Mouse (Mus musculus): ENCODE measurements around the gene Ltb. TPM values are rescaled to one million over a fixed set of nuclear protein-coding genes. Genes with fewer than 3 reads are reported as not detected.

Gene Ltb
- polyA plus RNA-seq, 1 experiment = 358 TPM

DNA sequence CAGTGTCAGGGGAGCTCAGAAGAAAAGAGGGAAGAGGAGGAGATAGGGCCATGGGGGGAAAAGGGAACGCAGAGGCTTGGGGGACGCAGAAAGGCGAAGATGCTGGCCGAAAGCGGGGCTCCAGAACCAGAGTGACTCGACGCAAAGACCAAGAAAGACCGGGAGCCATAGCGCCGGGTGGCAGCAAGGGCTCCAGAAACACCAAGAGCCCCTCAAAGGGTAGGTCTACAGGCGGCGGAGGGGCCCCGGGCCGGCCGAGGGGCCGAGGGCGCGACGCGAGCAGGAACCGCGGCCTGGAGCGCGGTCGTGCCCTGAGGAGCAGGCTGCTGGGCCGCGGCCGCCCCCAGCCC is 30.0 kb upstream of the Ltb start:
- TF ChIP-seq CTCF (IDR thresholded peaks at IDR 0.05; ENCODE audit: borderline replicate concordance, control insufficient read depth, extremely low read depth, insufficient read depth, low read length, poor library complexity) (no peak), POLR2A (IDR thresholded peaks at IDR 0.05; ENCODE audit: control insufficient read depth, extremely low read depth, insufficient read depth, low read length, poor library complexity) (no peak)
- under 1% methylated on average over 28 of the region's 28 CpGs for WGBS
- Histone ChIP-seq H3K4me1 (replicated peaks; ENCODE audit: control insufficient read depth, insufficient read depth, low read length) (peaks cover 16% of the 10 kb centered on the region), H3K27ac (ENCODE audit: control insufficient read depth, insufficient read depth, low read length) (peak overlapping the region; percentile 80), H3K4me3 (ENCODE audit: control insufficient read depth, insufficient read depth, low read length) (peak overlapping the region; percentile 90), H3K36me3 (ENCODE audit: control insufficient read depth, insufficient read depth, low read length) (peaks cover 26% of the 10 kb centered on the region), H3K27me3 (ENCODE audit: control insufficient read depth, insufficient read depth, low read length) (no peaks in the 10 kb centered on the region)
- peak; percentile 33 for DNase-seq

DNA sequence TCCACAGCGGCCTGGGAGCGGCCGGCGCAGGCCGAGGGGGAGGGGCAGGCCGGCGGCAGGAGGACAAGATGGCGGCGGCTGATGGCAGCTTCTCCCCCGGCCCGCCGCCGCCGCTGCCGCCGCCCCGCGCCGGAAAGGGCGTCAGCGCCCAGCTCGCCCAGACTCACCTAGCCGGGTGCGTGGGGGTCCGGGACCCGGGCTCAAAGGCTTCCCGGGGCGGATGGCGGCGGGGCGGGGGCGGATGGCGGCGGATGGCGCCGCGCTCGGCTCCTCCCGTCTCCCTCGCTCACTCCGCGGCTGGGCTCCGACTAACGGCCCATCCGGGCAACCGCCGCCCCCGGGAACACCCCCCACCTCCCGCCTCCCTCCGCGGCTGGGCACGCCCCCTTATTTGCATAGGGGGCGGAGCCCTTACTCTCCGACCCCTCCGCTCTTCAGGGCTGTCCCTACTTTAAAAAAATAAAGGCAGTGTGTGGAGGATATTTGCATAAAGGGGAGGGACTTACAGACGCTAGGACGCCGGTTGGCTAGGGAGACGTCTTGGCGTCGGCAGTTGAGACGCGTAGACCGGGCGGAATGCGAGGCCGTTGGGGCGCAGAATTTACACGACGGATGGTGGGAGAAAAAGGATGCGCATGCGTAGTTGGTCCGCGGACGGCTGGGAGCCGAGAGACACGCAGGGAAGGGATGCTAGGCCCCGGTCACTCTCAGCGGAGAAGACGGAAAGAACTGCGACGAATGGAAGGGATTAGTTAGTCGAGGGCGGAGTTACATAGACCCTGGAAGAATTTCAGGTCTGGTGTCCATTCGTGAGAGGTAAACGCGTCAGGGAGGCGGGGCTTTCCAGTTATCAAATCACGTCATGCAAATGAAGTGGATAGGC is 29.4 kb upstream of the Ltb start, which contains the start of gene Prrc2a:
TSS of gene Prrc2a (minus strand) at position 330 of the 883 bp plus-strand sequence.
- no peaks in the 10 kb centered on the region for H3K27me3 ChIP-seq (ENCODE audit: control insufficient read depth, insufficient read depth, low read length)
- under 1% methylated on average over 87 of the region's 89 CpGs for WGBS
- H3K27ac ChIP-seq (ENCODE audit: control insufficient read depth, insufficient read depth, low read length) = peak within 1 kb of the TSS; percentile 94
- peak; percentile 96 for DNase-seq
- H3K36me3 ChIP-seq (ENCODE audit: control insufficient read depth, insufficient read depth, low read length) = peaks cover 20% of the 10 kb centered on the region
- H3K4me1 ChIP-seq (replicated peaks; ENCODE audit: control insufficient read depth, insufficient read depth, low read length) = peaks cover 16% of the 10 kb centered on the region
- peak within 1 kb of the TSS; percentile 93 for H3K4me3 ChIP-seq (ENCODE audit: control insufficient read depth, insufficient read depth, low read length)
- TF ChIP-seq CTCF (IDR thresholded peaks at IDR 0.05; ENCODE audit: borderline replicate concordance, control insufficient read depth, extremely low read depth, insufficient read depth, low read length, poor library complexity) (0 out of 2 replicates have a peak, but pooled peaks have one; percentile 58), POLR2A (IDR thresholded peaks at IDR 0.05; ENCODE audit: control insufficient read depth, extremely low read depth, insufficient read depth, low read length, poor library complexity) (peak; percentile 32)

DNA sequence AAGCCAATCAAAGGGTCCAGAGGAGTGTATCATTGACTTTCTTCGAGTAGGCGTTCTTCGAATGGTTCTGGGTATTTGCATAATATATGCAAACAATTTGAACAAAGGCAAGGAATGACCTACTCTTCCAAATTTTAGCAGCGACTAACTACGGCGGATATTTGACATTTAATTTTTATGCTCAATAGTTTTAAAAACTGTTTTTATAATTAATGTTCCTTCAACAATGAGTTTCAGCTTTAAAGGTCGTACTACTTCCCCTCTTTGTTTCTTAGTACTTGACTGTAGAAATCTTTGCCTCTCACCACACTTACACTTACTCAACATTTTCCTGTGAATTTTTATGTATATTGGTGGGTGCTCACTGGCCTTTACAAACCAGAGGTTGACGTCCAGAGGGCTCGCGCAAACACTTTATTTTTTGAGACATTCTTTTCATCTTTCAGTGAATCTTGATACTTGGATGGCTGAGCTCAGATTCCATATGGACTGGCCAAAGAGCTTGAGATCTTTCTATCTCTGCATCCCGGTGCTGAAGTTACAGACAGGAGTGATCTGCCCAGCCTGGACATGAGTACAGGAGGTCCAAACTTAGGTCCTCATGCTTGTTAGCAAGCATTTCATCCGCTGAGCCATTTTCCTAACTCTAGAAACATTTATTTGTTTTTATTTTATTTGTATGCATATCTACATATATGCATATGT is 28.6 kb upstream of the Ltb start:
- H3K27ac ChIP-seq (ENCODE audit: control insufficient read depth, insufficient read depth, low read length) = peak overlapping the region; percentile 94
- H3K4me3 ChIP-seq (ENCODE audit: control insufficient read depth, insufficient read depth, low read length) = peak overlapping the region; percentile 93
- TF ChIP-seq POLR2A (IDR thresholded peaks at IDR 0.05; ENCODE audit: control insufficient read depth, extremely low read depth, insufficient read depth, low read length, poor library complexity) = no peak
- no peak for TF ChIP-seq CTCF (IDR thresholded peaks at IDR 0.05; ENCODE audit: borderline replicate concordance, control insufficient read depth, extremely low read depth, insufficient read depth, low read length, poor library complexity)
- H3K36me3 ChIP-seq (ENCODE audit: control insufficient read depth, insufficient read depth, low read length) = peaks cover 12% of the 10 kb centered on the region
- peaks cover 16% of the 10 kb centered on the region for H3K4me1 ChIP-seq (replicated peaks; ENCODE audit: control insufficient read depth, insufficient read depth, low read length)
- no peak for DNase-seq
- 24% methylated on average over 12 of the region's 12 CpGs for WGBS
- H3K27me3 ChIP-seq (ENCODE audit: control insufficient read depth, insufficient read depth, low read length) = no peaks in the 10 kb centered on the region

DNA sequence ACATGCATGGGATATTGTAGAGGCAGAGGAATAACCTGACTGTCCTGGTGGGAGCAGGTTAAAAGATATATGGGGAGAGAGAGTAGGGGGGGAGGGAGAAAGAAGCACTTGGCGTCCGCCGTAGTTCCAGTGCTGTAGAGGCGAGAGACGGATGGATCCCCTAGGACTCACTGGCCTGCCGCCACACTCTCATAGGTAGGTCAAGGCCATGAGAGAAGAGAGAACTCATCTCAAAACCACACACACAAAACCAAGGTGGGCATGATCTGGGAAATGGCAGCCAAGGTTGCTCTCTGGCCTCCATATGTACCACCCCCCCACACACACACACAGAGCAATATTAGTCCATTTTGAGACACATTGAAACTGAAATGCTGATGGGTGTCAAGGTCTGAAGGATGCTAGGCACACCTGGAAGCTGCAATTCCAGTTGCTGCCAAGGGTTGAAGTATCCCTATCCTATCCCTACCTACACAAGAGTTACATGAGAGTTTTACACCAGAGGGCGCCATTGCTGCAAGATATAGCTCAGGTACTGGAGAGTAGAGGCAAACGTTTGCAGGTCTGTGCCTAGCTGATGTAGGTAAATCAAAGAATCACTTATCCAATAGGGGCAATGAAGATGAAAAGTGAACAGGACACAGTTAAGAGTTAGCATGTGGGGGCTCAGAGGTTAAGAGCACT is 27.7 kb upstream of the Ltb start:
- Histone ChIP-seq H3K4me3 (ENCODE audit: control insufficient read depth, insufficient read depth, low read length) (no peak overlapping the region), H3K27ac (ENCODE audit: control insufficient read depth, insufficient read depth, low read length) (no peak overlapping the region), H3K4me1 (replicated peaks; ENCODE audit: control insufficient read depth, insufficient read depth, low read length) (peaks cover 16% of the 10 kb centered on the region), H3K27me3 (ENCODE audit: control insufficient read depth, insufficient read depth, low read length) (no peaks in the 10 kb centered on the region), H3K36me3 (ENCODE audit: control insufficient read depth, insufficient read depth, low read length) (peaks cover 3% of the 10 kb centered on the region)
- DNase-seq = peak; percentile 76
- no peak for TF ChIP-seq POLR2A (IDR thresholded peaks at IDR 0.05; ENCODE audit: control insufficient read depth, extremely low read depth, insufficient read depth, low read length, poor library complexity)
- TF ChIP-seq CTCF (IDR thresholded peaks at IDR 0.05; ENCODE audit: borderline replicate concordance, control insufficient read depth, extremely low read depth, insufficient read depth, low read length, poor library complexity) = no peak
- 70% methylated on average over 8 of the region's 8 CpGs for WGBS

DNA sequence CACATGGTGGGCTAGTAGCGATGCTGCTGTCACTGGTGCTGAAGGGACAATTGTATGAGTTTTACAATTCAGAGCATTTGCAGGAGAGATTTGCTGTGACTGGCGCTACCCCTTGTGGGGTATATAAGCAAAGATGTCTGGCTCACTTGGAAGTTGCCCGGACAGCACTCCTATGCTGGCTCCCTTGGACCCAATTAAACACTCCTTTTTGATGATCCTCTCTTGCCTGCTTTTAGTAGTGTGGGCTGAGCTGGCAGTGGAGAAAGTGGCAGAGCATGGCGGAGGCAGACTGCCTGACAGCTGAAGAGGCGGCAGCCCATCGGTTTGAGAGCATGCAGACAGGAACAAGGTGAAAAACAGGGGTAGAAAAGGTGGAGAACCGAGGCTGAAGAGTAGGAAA is 26.4 kb upstream of the Ltb start:
- no peaks in the 10 kb centered on the region for H3K27me3 ChIP-seq (ENCODE audit: control insufficient read depth, insufficient read depth, low read length)
- WGBS = 91% methylated on average over 7 of the region's 7 CpGs
- H3K27ac ChIP-seq (ENCODE audit: control insufficient read depth, insufficient read depth, low read length) = no peak overlapping the region
- H3K36me3 ChIP-seq (ENCODE audit: control insufficient read depth, insufficient read depth, low read length) = no peaks in the 10 kb centered on the region
- peaks cover 22% of the 10 kb centered on the region for H3K4me1 ChIP-seq (replicated peaks; ENCODE audit: control insufficient read depth, insufficient read depth, low read length)
- TF ChIP-seq CTCF (IDR thresholded peaks at IDR 0.05; ENCODE audit: borderline replicate concordance, control insufficient read depth, extremely low read depth, insufficient read depth, low read length, poor library complexity) (no peak), POLR2A (IDR thresholded peaks at IDR 0.05; ENCODE audit: control insufficient read depth, extremely low read depth, insufficient read depth, low read length, poor library complexity) (no peak)
- no peak overlapping the region for H3K4me3 ChIP-seq (ENCODE audit: control insufficient read depth, insufficient read depth, low read length)
- no peak for DNase-seq
